Mouse (Mus musculus) CD4-positive, CD25-positive, alpha-beta regulatory T cell, adult 9 weeks (primary cell): Measurements from ENCODE around the gene Guca1b. TPM values are rescaled to one million over a fixed set of nuclear protein-coding genes. Genes with fewer than 3 reads are reported as not detected.

ENCODE experiments used
- polyA plus RNA-seq: library from polyadenylated mRNA; unstranded; fragments of 100-300 nt; shearing (Covaris generic); gene quantifications from one replicate; pipeline ENCODE4 v1.2.1, GENCODE M21; 2017

Gene Guca1b
- 2.2 TPM for polyA plus RNA-seq

DNA sequence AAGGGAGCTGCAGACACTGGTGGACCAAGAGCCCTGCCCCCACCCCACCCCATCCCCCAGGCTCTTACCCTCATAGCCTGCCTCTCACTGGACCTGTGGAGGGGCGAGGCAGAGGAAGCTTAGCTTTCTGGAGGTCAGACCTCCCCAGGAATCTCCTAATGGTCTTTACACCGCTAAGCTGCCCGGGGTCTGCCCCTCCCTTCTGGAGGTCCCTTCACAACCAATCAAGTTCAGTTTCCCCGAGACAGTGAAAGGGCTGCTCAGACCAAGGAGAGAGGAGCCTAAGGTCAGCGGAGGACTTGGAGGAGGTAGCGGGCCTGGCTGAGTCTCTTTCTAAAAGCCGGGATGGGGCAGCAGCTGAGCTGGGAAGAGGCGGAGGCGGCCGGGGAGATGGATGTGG is at the start of gene Guca1b:
Gene Guca1b, plus strand, starts transcription at position 249 of the 400 bp plus-strand sequence.

DNA sequence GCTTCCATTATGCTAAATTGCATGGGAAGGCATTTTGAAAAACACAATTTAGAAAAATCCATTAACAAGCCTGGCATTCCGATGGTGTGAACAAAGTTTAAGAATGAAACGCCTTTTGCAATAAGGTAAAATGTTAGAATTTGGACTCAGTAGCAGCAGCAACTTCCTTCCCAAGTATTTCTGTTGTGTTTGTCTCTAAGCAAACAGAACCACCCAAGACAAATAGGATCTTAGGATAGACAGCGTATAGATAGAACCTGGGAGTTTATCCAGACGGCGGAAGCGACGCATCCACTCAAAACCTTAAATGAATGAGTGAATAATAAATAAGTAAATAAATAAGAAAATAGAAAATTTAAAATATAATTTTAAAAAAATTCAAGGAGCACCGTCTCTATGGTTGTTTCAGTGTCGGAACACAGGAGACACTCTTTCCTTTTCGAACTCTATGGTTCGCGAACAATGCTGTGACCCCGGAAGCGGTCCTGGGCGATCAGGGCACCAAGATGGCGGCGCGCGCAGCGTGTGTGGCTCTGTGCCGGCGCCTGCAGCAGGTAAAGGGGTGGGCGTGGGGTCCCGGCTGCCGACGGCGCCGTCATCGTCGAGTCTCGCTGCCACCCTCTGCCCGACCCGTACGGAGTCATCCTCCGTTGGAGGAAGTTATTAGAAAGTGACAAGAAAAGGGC is 16.6 kb upstream of the Guca1b start, which contains the start of gene Mrps10:
Gene Mrps10, plus strand, starts transcription at position 487 of the 686 bp plus-strand sequence.

DNA sequence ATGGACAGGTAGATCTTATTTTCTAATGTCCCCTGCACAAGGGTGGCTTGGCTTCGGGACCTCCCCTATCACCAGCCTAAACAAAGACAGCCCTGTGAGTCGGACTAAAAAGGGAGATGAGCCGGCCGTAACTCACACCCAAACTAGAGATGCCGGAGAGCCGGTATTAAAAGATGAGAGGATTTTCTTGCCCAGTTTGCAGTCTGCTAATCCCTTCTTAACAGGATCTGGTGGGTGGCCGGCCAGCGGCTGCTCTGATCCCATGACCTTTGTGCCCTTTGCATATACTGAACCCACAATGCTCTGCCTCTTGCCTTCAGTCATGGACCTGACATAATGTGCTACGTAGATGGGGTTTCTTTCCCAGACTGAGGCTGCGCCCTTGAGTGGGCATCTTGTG is 15.3 kb downstream of the Guca1b start, which contains the start of gene Guca1a:
Gene Guca1a, minus strand, starts transcription at position 134 of the 400 bp plus-strand sequence.

DNA sequence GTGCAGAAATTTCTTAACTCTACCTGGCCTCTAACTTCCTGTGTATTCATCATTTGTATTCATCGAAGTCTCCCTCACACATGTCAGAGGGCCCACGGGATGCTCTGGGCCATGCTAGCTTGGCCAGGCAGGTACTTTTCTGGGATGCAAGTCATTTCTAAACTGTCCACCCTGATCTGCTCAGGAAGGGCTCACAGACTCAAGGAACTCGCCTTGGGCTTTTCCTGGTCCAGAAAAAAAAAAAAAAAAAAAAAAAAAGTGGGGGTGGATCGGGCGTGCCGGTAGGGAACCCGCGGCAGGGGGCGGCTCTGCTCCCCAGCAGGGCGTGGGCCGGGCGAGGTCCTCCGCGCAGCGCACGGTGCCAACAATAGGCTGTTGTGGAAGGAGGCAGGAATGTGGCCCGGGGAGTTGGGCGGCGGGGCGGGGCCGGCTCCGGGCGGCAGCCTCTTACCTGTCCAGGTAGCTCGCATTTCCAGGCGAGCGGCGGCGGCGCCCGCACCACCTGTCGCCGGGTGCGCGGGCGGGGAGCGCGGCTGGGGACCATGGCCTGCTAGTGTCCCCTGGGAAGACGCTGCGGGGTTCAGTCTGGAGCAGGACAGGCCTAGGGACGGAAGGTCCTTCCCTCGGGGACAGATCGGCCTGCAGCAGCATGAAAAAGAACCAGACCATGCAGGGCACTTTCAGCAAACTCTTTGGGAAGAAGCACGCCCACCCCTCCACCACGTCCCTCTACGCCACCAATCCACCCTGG is 51.1 kb downstream of the Guca1b start, which contains the start of gene AI661453:
Gene AI661453, plus strand, starts transcription at position 460 of the 751 bp plus-strand sequence.

DNA sequence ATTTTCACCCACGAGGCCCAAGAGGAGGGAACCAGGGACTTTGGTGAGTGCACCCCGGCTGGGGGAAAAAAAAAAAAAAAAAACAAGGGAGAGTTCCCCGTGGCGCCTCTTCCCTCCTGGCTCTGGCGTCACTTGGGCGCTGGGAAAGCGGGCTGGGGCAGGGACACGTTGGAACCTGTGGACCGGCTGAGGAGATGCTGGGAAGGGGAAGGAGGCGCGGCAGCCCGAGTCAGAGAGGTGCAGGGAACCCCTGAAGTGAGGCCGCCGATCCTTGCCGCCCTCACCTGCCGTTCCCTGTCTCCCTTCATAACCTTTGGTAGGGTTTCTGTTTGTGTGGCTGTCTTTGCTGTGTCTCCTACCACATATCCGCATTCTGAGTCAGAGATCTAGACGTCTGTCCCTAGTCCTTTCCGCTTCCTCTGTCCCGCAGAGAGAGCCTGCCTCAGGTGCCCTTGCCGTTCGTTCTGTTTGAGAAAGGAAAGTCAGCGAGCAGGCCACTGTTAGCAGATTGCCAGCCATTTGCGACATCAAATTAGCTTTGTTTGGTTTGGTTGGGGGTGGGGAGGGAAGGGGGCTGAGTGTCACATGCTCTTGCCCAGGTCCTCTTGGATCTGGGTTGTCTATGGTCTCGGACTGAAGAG is 51.8 kb downstream of the Guca1b start, which contains the start of gene 1700001C19Rik:
Gene 1700001C19Rik, minus strand, starts transcription at position 470 of the 641 bp plus-strand sequence.

Other genes with a start within 250 kb of the Guca1b start
- 51.5 TPM for gene Mrps10, start 16.5 kb upstream of the Guca1b start, polyA plus RNA-seq
- not detected for gene Guca1a, start 15.2 kb downstream of the Guca1b start, polyA plus RNA-seq
- not detected for gene AI661453, start 51.2 kb downstream of the Guca1b start, polyA plus RNA-seq
- not detected for gene 1700001C19Rik, start 52.0 kb downstream of the Guca1b start, polyA plus RNA-seq
- 60.2 TPM for gene Taf8, start 116.9 kb downstream of the Guca1b start, polyA plus RNA-seq
- 261 TPM for gene Ccnd3, start 119.7 kb downstream of the Guca1b start, polyA plus RNA-seq
- 19.5 TPM for gene Bysl, start 226.1 kb downstream of the Guca1b start, polyA plus RNA-seq
- gene Med20, start 226.2 kb downstream of the Guca1b start, polyA plus RNA-seq, result 45.5 TPM
- gene Gm20517, start 226.2 kb downstream of the Guca1b start, polyA plus RNA-seq, result 0.29 TPM
- 0.61 TPM for gene Usp49, start 245.3 kb downstream of the Guca1b start, polyA plus RNA-seq